ENCODE assay signal across 11 mouse cellular contexts in the genomic region with DNA sequence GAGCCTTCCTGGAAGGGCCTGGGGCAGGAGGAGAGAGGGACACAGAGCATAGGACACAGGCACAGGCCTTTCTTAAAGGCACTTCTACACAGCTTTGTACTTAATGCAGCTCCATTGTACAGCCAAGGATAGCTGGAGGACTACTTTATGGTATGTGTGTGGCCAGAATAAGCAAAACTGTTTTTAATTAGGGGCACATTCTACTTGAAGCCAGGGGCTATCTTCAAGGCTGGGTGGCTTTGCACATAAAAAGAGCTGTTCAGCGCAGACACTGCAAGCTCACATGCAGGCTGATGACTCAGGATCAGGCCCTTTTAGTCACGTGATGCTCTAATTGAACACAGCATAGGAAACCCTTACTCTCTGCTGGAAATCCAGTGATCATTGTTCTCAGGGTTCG.
A peak's percentile ranks its signal among the peaks of the same experiment; 100 is the strongest.
DNase-seq lines count a peak whose midpoint lies in the region; ATAC-seq lines count a peak whose summit lies in the region.
"Had no signal": no experiment of that assay in that cellular context is flagged by ENCODE, and none has a peak within 500 bp of the region (broad histone marks: within the 10 kb centered on the region; RNA-seq: fewer than 3 reads in every experiment).

No protein-coding gene starts in this region.

- H3K36me3 ChIP-seq in hindbrain, embryonic 12.5 days: peaks cover 87% of the 10 kb centered on the region
- peaks cover 83% of the 10 kb centered on the region for H3K36me3 ChIP-seq in neural tube, embryonic 12.5 days

- peak overlapping the region; percentile 46; the same call in 1 of the 2 replicates for H3K27ac ChIP-seq in hindbrain, embryonic 12.5 days
- H3K27ac ChIP-seq in neural tube, embryonic 12.5 days: no peak overlapping the region

- no peaks in the 10 kb centered on the region for H3K9me3 ChIP-seq in hindbrain, embryonic 12.5 days (replicated peaks)
- H3K9me3 ChIP-seq in neural tube, embryonic 12.5 days: 0 out of 2 replicates have a peak, but pooled peaks cover 6% of the 10 kb centered on the region

- no peak overlapping the region for H3K4me3 ChIP-seq in hindbrain, embryonic 12.5 days
- H3K4me3 ChIP-seq in neural tube, embryonic 12.5 days: no peak overlapping the region

- DNase-seq in kidney, adult 9 months: peak; percentile 16
- no peak for DNase-seq in kidney, adult 11 months
- peak; percentile 75 for DNase-seq in brain, adult 2 months (ENCODE audit: low read depth, low spot score)
- no peak for DNase-seq in heart, adult 18-20 months
- DNase-seq in left cerebral cortex, postnatal 14 days (ENCODE audit: low spot score in 2 of 2): no peak
- no peak for DNase-seq in right cerebral cortex, adult 2 months (ENCODE audit: low spot score in 2 of 2)
- DNase-seq: cerebellum, postnatal 14 days; heart, postnatal 4 days had no signal

- no peaks in the 10 kb centered on the region for H3K4me1 ChIP-seq in hindbrain, embryonic 12.5 days
- H3K4me1 ChIP-seq in neural tube, embryonic 12.5 days: 0 out of 2 replicates have a peak, but pooled peaks cover 4% of the 10 kb centered on the region

- intact Hi-C loops in left cerebral cortex, postnatal 14 days (cut with DNase I): no loop called here

- H3K9ac ChIP-seq in hindbrain, embryonic 12.5 days: no peak overlapping the region
- H3K9ac ChIP-seq in neural tube, embryonic 12.5 days: no peak overlapping the region

- WGBS in hindbrain, embryonic 12.5 days: 44% methylated on average over 3 of the region's 3 CpGs
- 51% methylated on average over 3 of the region's 3 CpGs for WGBS in neural tube, embryonic 12.5 days

- no peak overlapping the region for H3K4me2 ChIP-seq in hindbrain, embryonic 12.5 days (replicated peaks)
- H3K4me2 ChIP-seq in neural tube, embryonic 12.5 days (replicated peaks): no peak overlapping the region
- H3K4me2 ChIP-seq: liver, embryonic 11.5 days had no signal

- H3K27me3 ChIP-seq in hindbrain, embryonic 12.5 days: no peaks in the 10 kb centered on the region
- no peaks in the 10 kb centered on the region for H3K27me3 ChIP-seq in neural tube, embryonic 12.5 days (replicated peaks)

- ATAC-seq in hindbrain, embryonic 12.5 days (ENCODE audit: low FRiP score): peak; percentile 51; the same call in 1 of the 2 replicates
- peak; percentile 67; the same call in 1 of the 2 replicates for ATAC-seq in neural tube, embryonic 12.5 days (ENCODE audit: low FRiP score, low read depth)

Comparison
In these comparisons a context has a peak if more than half of its experiments do, and no peak if none do; other contexts are left out.
1. DNase-seq: peak in kidney, adult 9 months (single experiment) and brain, adult 2 months (single experiment); none in kidney, adult 11 months (single experiment), heart, adult 18-20 months (0 of 2), left cerebral cortex, postnatal 14 days (0 of 2) and right cerebral cortex, adult 2 months (0 of 2).